Mouse (Mus musculus) embryonic fibroblast, embryonic 13.5 days (primary cell): ENCODE data around the gene Trmt1l.

Experiments used
- CTCF ChIP-seq: IDR thresholded peaks from 2 replicates; pipeline ENCODE4 v1.5.1; 2011; ENCODE audit warnings: mild to moderate bottlenecking, control low read depth, low read length, moderate library complexity, borderline replicate concordance; ENCODE audit not compliant: insufficient read depth
- POLR2A ChIP-seq: IDR thresholded peaks from 2 replicates; pipeline ENCODE4 v1.6.1; 2011; ENCODE audit warnings: low read depth, mild to moderate bottlenecking, control low read depth, low read length, moderate library complexity

DNA sequence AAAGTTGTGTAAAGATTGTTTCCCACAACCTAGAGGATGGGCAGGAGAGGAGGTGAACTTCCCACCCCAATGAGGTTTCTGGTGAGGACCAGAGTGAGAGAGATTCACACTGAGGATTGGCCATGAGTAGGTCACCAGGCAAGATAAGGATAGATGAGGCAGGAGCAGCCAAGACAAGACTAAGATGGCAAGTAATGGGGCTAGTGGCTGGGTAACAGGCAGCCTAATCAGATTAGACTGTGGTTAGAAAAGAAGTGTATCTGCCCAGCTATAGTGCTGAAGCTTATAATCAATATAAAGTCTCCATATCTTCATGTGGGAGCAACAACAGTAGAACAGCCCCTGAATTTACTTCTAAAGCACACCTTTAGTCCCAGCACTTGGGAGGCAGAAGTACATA, 65.5 kb downstream of the Trmt1l start:
- TF ChIP-seq CTCF (no peak), POLR2A (no peak)
